Mouse (Mus musculus): ENCODE measurements around the gene Cacnb1. TPM values are rescaled to one million over a fixed set of nuclear protein-coding genes. Genes with fewer than 3 reads are reported as not detected.

Gene Cacnb1
- polyA plus RNA-seq, 1 experiment, result 25.6 TPM

- TF ChIP-seq POLR2A (IDR thresholded peaks at IDR 0.05; ENCODE audit: borderline replicate concordance, extremely low read depth, low read depth, low read length) (no peak), CTCF (IDR thresholded peaks at IDR 0.05; ENCODE audit: insufficient read depth, low read length) (no peak)
- no peak for DNase-seq
- H3K4me1 ChIP-seq (ENCODE audit: control insufficient read depth, insufficient read depth, low read length), result peaks cover 4% of the 10 kb centered on the region; the same call in 1 of the 2 replicates
- H3K4me3 ChIP-seq (replicated peaks; ENCODE audit: extremely low read depth, low read depth, low read length), result no peak overlapping the region
- 17% methylated on average over 7 of the region's 7 CpGs for WGBS
Measured at GRCm38 (mm10) chr11:98027785-98028184, 5.0 kb upstream of the Cacnb1 start.

- under 1% methylated on average over 18 of the region's 18 CpGs for WGBS
- TF ChIP-seq POLR2A (IDR thresholded peaks at IDR 0.05; ENCODE audit: borderline replicate concordance, extremely low read depth, low read depth, low read length) (no peak), CTCF (IDR thresholded peaks at IDR 0.05; ENCODE audit: insufficient read depth, low read length) (no peak)
- H3K4me1 ChIP-seq (ENCODE audit: control insufficient read depth, insufficient read depth, low read length), result peaks cover 4% of the 10 kb centered on the region; the same call in 1 of the 2 replicates
- no peak for DNase-seq
- H3K4me3 ChIP-seq (replicated peaks; ENCODE audit: extremely low read depth, low read depth, low read length), result peak overlapping the region; percentile 80
Measured at GRCm38 (mm10) chr11:98027297-98027688, 4.5 kb upstream of the Cacnb1 start.

GRCm38 (mm10) chr11:98026570-98027296 lies 3.9 kb upstream of the Cacnb1 start, which contains the start of gene Rpl19:
Rpl19 (plus strand) TSS chr11:98026710.
- Histone ChIP-seq H3K4me3 (replicated peaks; ENCODE audit: extremely low read depth, low read depth, low read length) (peak within 1 kb of the TSS; percentile 80), H3K4me1 (ENCODE audit: control insufficient read depth, insufficient read depth, low read length) (peaks cover 4% of the 10 kb centered on the region)
- TF ChIP-seq POLR2A (IDR thresholded peaks at IDR 0.05; ENCODE audit: borderline replicate concordance, extremely low read depth, low read depth, low read length) (peak; percentile 98), CTCF (IDR thresholded peaks at IDR 0.05; ENCODE audit: insufficient read depth, low read length) (no peak)
- WGBS, result under 1% methylated on average over 68 of the region's 69 CpGs
- peak; percentile 93 for DNase-seq

GRCm38 (mm10) chr11:98026248-98026569 lies 3.4 kb upstream of the Cacnb1 start:
- no peak for DNase-seq
- peak overlapping the region; percentile 80 for H3K4me3 ChIP-seq (replicated peaks; ENCODE audit: extremely low read depth, low read depth, low read length)
- WGBS, result 6% methylated on average over 15 of the region's 15 CpGs
- no peak for TF ChIP-seq POLR2A (IDR thresholded peaks at IDR 0.05; ENCODE audit: borderline replicate concordance, extremely low read depth, low read depth, low read length)
- no peak for TF ChIP-seq CTCF (IDR thresholded peaks at IDR 0.05; ENCODE audit: insufficient read depth, low read length)
- peaks cover 8% of the 10 kb centered on the region for H3K4me1 ChIP-seq (ENCODE audit: control insufficient read depth, insufficient read depth, low read length)

GRCm38 (mm10) chr11:98024516-98024915 lies 1.7 kb upstream of the Cacnb1 start:
- no peak overlapping the region for H3K4me3 ChIP-seq (replicated peaks; ENCODE audit: extremely low read depth, low read depth, low read length)
- DNase-seq, result no peak
- WGBS, result 77% methylated on average over 3 of the region's 3 CpGs
- peaks cover 8% of the 10 kb centered on the region for H3K4me1 ChIP-seq (ENCODE audit: control insufficient read depth, insufficient read depth, low read length)
- no peak for TF ChIP-seq CTCF (IDR thresholded peaks at IDR 0.05; ENCODE audit: insufficient read depth, low read length)
- TF ChIP-seq POLR2A (IDR thresholded peaks at IDR 0.05; ENCODE audit: borderline replicate concordance, extremely low read depth, low read depth, low read length), result no peak

GRCm38 (mm10) chr11:98022253-98022554 lies 630 bp downstream of the Cacnb1 start:
- WGBS, result 1% methylated on average over 23 of the region's 23 CpGs
- H3K4me3 ChIP-seq (replicated peaks; ENCODE audit: extremely low read depth, low read depth, low read length), result peak overlapping the region; percentile 75
- DNase-seq, result no peak
- TF ChIP-seq POLR2A (IDR thresholded peaks at IDR 0.05; ENCODE audit: borderline replicate concordance, extremely low read depth, low read depth, low read length) (no peak), CTCF (IDR thresholded peaks at IDR 0.05; ENCODE audit: insufficient read depth, low read length) (no peak)
- H3K4me1 ChIP-seq (ENCODE audit: control insufficient read depth, insufficient read depth, low read length), result peaks cover 8% of the 10 kb centered on the region

- 9% methylated on average over 34 of the region's 34 CpGs for WGBS
- TF ChIP-seq CTCF (IDR thresholded peaks at IDR 0.05; ENCODE audit: insufficient read depth, low read length), result no peak
- TF ChIP-seq POLR2A (IDR thresholded peaks at IDR 0.05; ENCODE audit: borderline replicate concordance, extremely low read depth, low read depth, low read length), result no peak
- Histone ChIP-seq H3K4me3 (replicated peaks; ENCODE audit: extremely low read depth, low read depth, low read length) (peak overlapping the region; percentile 75), H3K4me1 (ENCODE audit: control insufficient read depth, insufficient read depth, low read length) (peaks cover 8% of the 10 kb centered on the region)
- DNase-seq, result peak; percentile 39
Measured at GRCm38 (mm10) chr11:98021565-98022252, 1.1 kb downstream of the Cacnb1 start.

GRCm38 (mm10) chr11:98021118-98021517 lies 1.7 kb downstream of the Cacnb1 start:
- WGBS, result 28% methylated on average over 2 of the region's 2 CpGs

GRCm38 (mm10) chr11:98020710-98021109 lies 2.1 kb downstream of the Cacnb1 start:
- TF ChIP-seq POLR2A (IDR thresholded peaks at IDR 0.05; ENCODE audit: borderline replicate concordance, extremely low read depth, low read depth, low read length) (no peak), CTCF (IDR thresholded peaks at IDR 0.05; ENCODE audit: insufficient read depth, low read length) (no peak)
- 50% methylated on average over 1 of the region's 1 CpGs for WGBS
- no peak overlapping the region for H3K4me3 ChIP-seq (replicated peaks; ENCODE audit: extremely low read depth, low read depth, low read length)
- DNase-seq, result no peak
- H3K4me1 ChIP-seq (ENCODE audit: control insufficient read depth, insufficient read depth, low read length), result peaks cover 6% of the 10 kb centered on the region

More at GRCm38 (mm10) chr11:98021118-98021517, 1.7 kb downstream of the Cacnb1 start:
- no peak for TF ChIP-seq POLR2A (IDR thresholded peaks at IDR 0.05; ENCODE audit: borderline replicate concordance, extremely low read depth, low read depth, low read length)
- no peak for TF ChIP-seq CTCF (IDR thresholded peaks at IDR 0.05; ENCODE audit: insufficient read depth, low read length)
- Histone ChIP-seq H3K4me1 (ENCODE audit: control insufficient read depth, insufficient read depth, low read length) (peaks cover 8% of the 10 kb centered on the region), H3K4me3 (replicated peaks; ENCODE audit: extremely low read depth, low read depth, low read length) (no peak overlapping the region)
- no peak for DNase-seq

Measured in lung, adult 2 months (tissue).